Mouse (Mus musculus): ENCODE measurements around the gene Auh. TPM values are rescaled to one million over a fixed set of nuclear protein-coding genes. Genes with fewer than 3 reads are reported as not detected.

Auh gene
- total and polyA plus RNA-seq, 2 experiments from 2014 or later, result 60.7 to 61.3 TPM

GRCm38 (mm10) chr13:52942876-52943388 lies 13.5 kb upstream of the Auh start:
- H3K27ac ChIP-seq (ENCODE audit: low read depth), result no peak overlapping the region
- 69% methylated on average over 1 of the region's 1 CpGs for WGBS
- TF ChIP-seq EP300 (IDR thresholded peaks at IDR 0.05; ENCODE audit: low read depth) (no peak), CTCF (IDR thresholded peaks at IDR 0.05; ENCODE audit: low read depth) (no peak)
- H3K4me2 ChIP-seq (ENCODE audit: low read depth, low read length), result no peak overlapping the region
- ATAC-seq (ENCODE audit: insufficient read depth, low read depth) (no peak), DNase-seq (ENCODE audit: low spot score) (no peak)
- H3K4me3 ChIP-seq (ENCODE audit: low read depth, low read length), result no peak overlapping the region
- H3K27me3 ChIP-seq (ENCODE audit: control insufficient read depth, insufficient read depth, low read length), result no peaks in the 10 kb centered on the region
- H3K36me3 ChIP-seq (replicated peaks; ENCODE audit: control insufficient read depth, insufficient read depth, low read length), result no peaks in the 10 kb centered on the region
- no peaks in the 10 kb centered on the region for H3K9me3 ChIP-seq (replicated peaks; ENCODE audit: control insufficient read depth, low read length)
- no peak overlapping the region for H3K9ac ChIP-seq (replicated peaks; ENCODE audit: low read depth, low read length)
- peaks cover 4% of the 10 kb centered on the region; the same call in 1 of the 2 replicates for H3K4me1 ChIP-seq (ENCODE audit: control insufficient read depth, insufficient read depth)

- Histone ChIP-seq H3K27me3 (ENCODE audit: control insufficient read depth, insufficient read depth, low read length) (no peaks in the 10 kb centered on the region), H3K4me3 (ENCODE audit: low read depth, low read length) (no peak overlapping the region), H3K9ac (replicated peaks; ENCODE audit: low read depth, low read length) (no peak overlapping the region), H3K4me1 (ENCODE audit: control insufficient read depth, insufficient read depth) (peaks cover 4% of the 10 kb centered on the region; the same call in 1 of the 2 replicates), H3K9me3 (replicated peaks; ENCODE audit: control insufficient read depth, low read length) (no peaks in the 10 kb centered on the region), H3K27ac (ENCODE audit: low read depth) (no peak overlapping the region), H3K4me2 (ENCODE audit: low read depth, low read length) (no peak overlapping the region), H3K36me3 (replicated peaks; ENCODE audit: control insufficient read depth, insufficient read depth, low read length) (no peaks in the 10 kb centered on the region)
- no peak for TF ChIP-seq CTCF (IDR thresholded peaks at IDR 0.05; ENCODE audit: low read depth)
- TF ChIP-seq EP300 (IDR thresholded peaks at IDR 0.05; ENCODE audit: low read depth), result no peak
- ATAC-seq (ENCODE audit: insufficient read depth, low read depth) (no peak), DNase-seq (ENCODE audit: low spot score) (no peak)
- 71% methylated on average over 7 of the region's 7 CpGs for WGBS
Measured at GRCm38 (mm10) chr13:52940956-52941355, 11.5 kb upstream of the Auh start.

DNA sequence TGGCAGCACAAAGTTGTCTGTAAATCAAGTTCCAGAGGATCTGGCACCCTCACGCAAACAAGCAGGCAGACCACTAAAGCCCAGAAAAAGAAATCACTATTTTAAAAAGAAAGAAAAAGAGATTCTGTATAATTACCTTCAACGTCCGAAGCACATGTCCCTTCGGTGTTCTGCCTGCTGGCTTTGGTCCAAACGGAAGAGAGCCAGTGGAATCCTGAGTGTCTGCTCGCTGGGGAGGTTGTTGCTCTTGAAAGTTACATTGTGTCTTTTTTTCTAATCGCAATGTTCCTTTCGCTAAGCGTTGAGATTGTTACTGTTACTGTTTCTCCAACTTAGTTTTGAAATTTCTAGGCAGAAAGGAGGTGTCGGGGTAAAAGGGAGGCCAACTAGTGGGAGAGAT lies 1.1 kb upstream of the Auh start:
- H3K9me3 ChIP-seq (replicated peaks; ENCODE audit: control insufficient read depth, low read length), result no peaks in the 10 kb centered on the region
- TF ChIP-seq EP300 (IDR thresholded peaks at IDR 0.05; ENCODE audit: low read depth), result no peak
- TF ChIP-seq CTCF (IDR thresholded peaks at IDR 0.05; ENCODE audit: low read depth), result no peak

GRCm38 (mm10) chr13:52928392-52928791 lies 1.1 kb downstream of the Auh start:
- peak overlapping the region; percentile 68 for H3K9ac ChIP-seq (replicated peaks; ENCODE audit: low read depth, low read length)
- H3K27ac ChIP-seq (ENCODE audit: low read depth), result no peak overlapping the region
- H3K4me2 ChIP-seq (ENCODE audit: low read depth, low read length), result peak overlapping the region; percentile 65
- H3K36me3 ChIP-seq (replicated peaks; ENCODE audit: control insufficient read depth, insufficient read depth, low read length), result 0 out of 2 replicates have a peak, but pooled peaks cover 5% of the 10 kb centered on the region
- 51% methylated on average over 9 of the region's 9 CpGs for WGBS
- H3K4me3 ChIP-seq (ENCODE audit: low read depth, low read length), result peak overlapping the region; percentile 89
- TF ChIP-seq EP300 (IDR thresholded peaks at IDR 0.05; ENCODE audit: low read depth) (no peak), CTCF (IDR thresholded peaks at IDR 0.05; ENCODE audit: low read depth) (no peak)
- H3K4me1 ChIP-seq (ENCODE audit: control insufficient read depth, insufficient read depth), result peaks cover 18% of the 10 kb centered on the region; the same call in 1 of the 2 replicates
- H3K9me3 ChIP-seq (replicated peaks; ENCODE audit: control insufficient read depth, low read length), result no peaks in the 10 kb centered on the region
- no peak for ATAC-seq (ENCODE audit: insufficient read depth, low read depth)
- H3K27me3 ChIP-seq (ENCODE audit: control insufficient read depth, insufficient read depth, low read length), result no peaks in the 10 kb centered on the region
- DNase-seq (ENCODE audit: low spot score), result no peak

More for the DNA sequence above, 1.1 kb upstream of the Auh start:
- 48% methylated on average over 10 of the region's 10 CpGs for WGBS
- no peak for DNase-seq (ENCODE audit: low spot score)
- Histone ChIP-seq H3K4me1 (ENCODE audit: control insufficient read depth, insufficient read depth) (peaks cover 18% of the 10 kb centered on the region; the same call in 1 of the 2 replicates), H3K4me3 (ENCODE audit: low read depth, low read length) (no peak overlapping the region), H3K27me3 (ENCODE audit: control insufficient read depth, insufficient read depth, low read length) (no peaks in the 10 kb centered on the region), H3K9ac (replicated peaks; ENCODE audit: low read depth, low read length) (no peak overlapping the region), H3K4me2 (ENCODE audit: low read depth, low read length) (no peak overlapping the region), H3K36me3 (replicated peaks; ENCODE audit: control insufficient read depth, insufficient read depth, low read length) (0 out of 2 replicates have a peak, but pooled peaks cover 5% of the 10 kb centered on the region), H3K27ac (ENCODE audit: low read depth) (no peak overlapping the region)
- ATAC-seq (ENCODE audit: insufficient read depth, low read depth), result no peak

DNA sequence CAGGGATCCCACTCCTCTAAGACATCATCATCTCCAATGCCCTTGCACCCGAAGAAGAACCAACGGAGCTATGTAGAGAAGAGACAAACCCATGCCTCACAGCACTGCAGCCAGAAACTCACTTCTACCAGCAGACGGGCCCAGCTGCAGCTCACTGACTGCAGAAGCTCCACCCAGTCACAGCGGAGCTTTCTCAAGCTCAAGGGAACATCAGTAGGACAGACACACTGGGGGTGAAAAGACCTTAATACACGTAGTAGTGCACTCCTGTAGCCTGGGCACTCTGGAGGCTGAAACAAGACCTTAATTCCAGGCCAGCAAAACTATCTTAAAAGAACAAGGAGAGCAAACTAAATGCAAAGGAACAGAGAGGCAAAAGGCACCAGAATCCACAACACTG lies 5.0 kb downstream of the Auh start:
- no peak for DNase-seq (ENCODE audit: low spot score)
- Histone ChIP-seq H3K4me1 (ENCODE audit: control insufficient read depth, insufficient read depth) (peaks cover 14% of the 10 kb centered on the region; the same call in 1 of the 2 replicates), H3K9ac (replicated peaks; ENCODE audit: low read depth, low read length) (no peak overlapping the region), H3K9me3 (replicated peaks; ENCODE audit: control insufficient read depth, low read length) (no peaks in the 10 kb centered on the region), H3K4me2 (ENCODE audit: low read depth, low read length) (no peak overlapping the region), H3K27ac (ENCODE audit: low read depth) (no peak overlapping the region), H3K36me3 (replicated peaks; ENCODE audit: control insufficient read depth, insufficient read depth, low read length) (0 out of 2 replicates have a peak, but pooled peaks cover 5% of the 10 kb centered on the region), H3K4me3 (ENCODE audit: low read depth, low read length) (no peak overlapping the region), H3K27me3 (ENCODE audit: control insufficient read depth, insufficient read depth, low read length) (no peaks in the 10 kb centered on the region)
- TF ChIP-seq EP300 (IDR thresholded peaks at IDR 0.05; ENCODE audit: low read depth) (no peak), CTCF (IDR thresholded peaks at IDR 0.05; ENCODE audit: low read depth) (no peak)
- ATAC-seq (ENCODE audit: insufficient read depth, low read depth), result no peak
- 63% methylated on average over 5 of the region's 5 CpGs for WGBS

DNA sequence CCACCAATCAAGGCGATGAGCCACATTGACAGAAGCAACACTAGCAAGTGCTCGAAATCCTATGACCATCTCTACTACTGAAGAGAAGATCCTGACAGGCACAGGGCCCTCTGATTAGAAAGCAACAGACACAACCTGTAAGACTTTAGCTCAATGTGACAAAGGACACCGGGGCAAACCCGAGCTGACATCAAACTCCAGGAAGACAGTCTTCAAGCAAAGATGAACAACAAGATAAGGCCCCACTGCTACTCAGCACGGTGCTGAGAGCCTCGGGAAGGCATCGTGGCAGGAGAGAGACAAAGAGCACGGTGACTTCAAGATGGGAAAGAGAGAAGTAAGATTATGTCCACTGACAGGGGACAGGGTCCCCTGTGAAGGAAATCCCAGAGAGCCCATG lies 7.5 kb downstream of the Auh start:
- TF ChIP-seq CTCF (IDR thresholded peaks at IDR 0.05; ENCODE audit: low read depth) (no peak), EP300 (IDR thresholded peaks at IDR 0.05; ENCODE audit: low read depth) (no peak)
- H3K9me3 ChIP-seq (replicated peaks; ENCODE audit: control insufficient read depth, low read length), result no peaks in the 10 kb centered on the region
- H3K4me3 ChIP-seq (ENCODE audit: low read depth, low read length), result no peak overlapping the region
- DNase-seq (ENCODE audit: low spot score) (no peak), ATAC-seq (ENCODE audit: insufficient read depth, low read depth) (no peak)
- H3K27me3 ChIP-seq (ENCODE audit: control insufficient read depth, insufficient read depth, low read length), result no peaks in the 10 kb centered on the region
- no peak overlapping the region for H3K4me2 ChIP-seq (ENCODE audit: low read depth, low read length)
- H3K27ac ChIP-seq (ENCODE audit: low read depth), result no peak overlapping the region
- H3K36me3 ChIP-seq (replicated peaks; ENCODE audit: control insufficient read depth, insufficient read depth, low read length), result 0 out of 2 replicates have a peak, but pooled peaks cover 17% of the 10 kb centered on the region
- H3K9ac ChIP-seq (replicated peaks; ENCODE audit: low read depth, low read length), result no peak overlapping the region
- WGBS, result 70% methylated on average over 8 of the region's 8 CpGs
- H3K4me1 ChIP-seq (ENCODE audit: control insufficient read depth, insufficient read depth), result no peaks in the 10 kb centered on the region

All from heart, postnatal 0 days (tissue).